Mouse (Mus musculus) layer of hippocampus, adult 2 months (tissue): ENCODE measurements around the gene Gm3893. TPM values are rescaled to one million over a fixed set of nuclear protein-coding genes. Genes with fewer than 3 reads are reported as not detected.
"Not testable (repeated sequence)": the region's sequence is repeated elsewhere in the genome, so short reads cannot be mapped to it uniquely, and the experiment has no call there.

Experiments
- DNase-seq, 2 experiments: peaks; one replicate each; pipeline ENCODE4 v3.0.0; 2022; ENCODE audit warnings: low spot score in 2 of 2
- H3K27ac ChIP-seq: fragments of 200-600 bp; 2 replicates; pipeline ENCODE4 v1.8.1; 2022
- H3K4me3 ChIP-seq: fragments of 200-600 bp; 2 replicates; pipeline ENCODE4 v1.8.1; 2022; ENCODE audit warnings: mild to moderate bottlenecking
- long read RNA-seq, 2 experiments: library from polyadenylated mRNA; stranded (forward); transcript quantifications; one replicate each; pipeline ENCODE4 v2.0.0; 2021; ENCODE audit warnings: borderline mapping rate in 2 of 2
- total RNA-seq, 2 experiments: library from RNA; stranded (reverse); gene quantifications; 2 replicates each; pipeline ENCODE4 v1.2.3; 2021

Gm3893 gene
- not detected for total RNA-seq
- long read RNA-seq, experiment 1: 0 reads
- long read RNA-seq, experiment 2: 0 reads

- not testable (repeated sequence) for H3K4me3 ChIP-seq, DNase-seq, H3K27ac ChIP-seq
Measured at GRCm38 (mm10) chr4:42090907-42091306, at the start of gene Gm3893. Gene Gm3893 (plus strand): TSS chr4:42091207.

GRCm38 (mm10) chr4:42114517-42114916 lies 23.5 kb downstream of the Gm3893 start, which contains the start of gene Gm13304:
Gene Gm13304 (plus strand): TSS chr4:42114817.
- H3K4me3 ChIP-seq, DNase-seq, H3K27ac ChIP-seq: not testable (repeated sequence)

Other genes with a start within 250 kb of the Gm3893 start
- not detected for gene Gm21541, start 187.6 kb upstream of the Gm3893 start, total RNA-seq
- gene Gm20878, start 149.6 kb upstream of the Gm3893 start, total RNA-seq: 10 to 100 TPM; 19.2 to 19.4 TPM
- gene Fam205a4, start 125.1 kb upstream of the Gm3893 start, total RNA-seq: 1 to 10 TPM; 1.5 to 1.9 TPM
- gene Gm21093, start 56.5 kb upstream of the Gm3893 start, total RNA-seq: 1 to 10 TPM; 2.2 to 2.7 TPM
- gene Gm13304, start 23.6 kb downstream of the Gm3893 start, total RNA-seq: 10 to 100 TPM in 1 of 2 experiments, 1 to 10 TPM in 1; 1.6 to 16.4 TPM
- 10 to 100 TPM; 10.1 to 13.1 TPM for gene Gm13306, start 62.2 kb downstream of the Gm3893 start, total RNA-seq
- gene Gm13305, start 77.4 kb downstream of the Gm3893 start, total RNA-seq: 1 to 10 TPM in 1 of 2 experiments, under 1 TPM in 1; 0.82 to 1.6 TPM
- 10 to 100 TPM in 1 of 2 experiments, 1 to 10 TPM in 1; 9.8 to 10.2 TPM for gene Gm10600, start 149.4 kb downstream of the Gm3893 start, total RNA-seq
- gene Ccl21b, start 164.6 kb downstream of the Gm3893 start, total RNA-seq: not detected
- gene Gm21953, start 203.1 kb downstream of the Gm3893 start, total RNA-seq: not detected
- gene Fam205a3, start 227.1 kb downstream of the Gm3893 start, total RNA-seq: not detected